Mouse (Mus musculus) CH12.LX (cell line): ENCODE data around the gene Elane. TPM values are rescaled to one million over a fixed set of nuclear protein-coding genes. Genes with fewer than 3 reads are reported as not detected.
A peak's percentile ranks its signal among the peaks of the same experiment; 100 is the strongest.

ENCODE experiments used
- DNase-seq: peaks from one replicate; pipeline ENCODE4 v3.0.0-alpha.2; 2013; ENCODE audit errors: extremely low read depth
- H3K27ac ChIP-seq: 2 replicates; pipeline ENCODE4 v1.5.1; 2012; ENCODE audit warnings: low read depth, mild to moderate bottlenecking, control low read depth, moderate library complexity; ENCODE audit not compliant: insufficient read depth
- H3K27me3 ChIP-seq: replicated peaks from 2 replicates; pipeline ENCODE3; 2012; ENCODE audit warnings: inconsistent platforms
- H3K36me3 ChIP-seq, 2 experiments: replicated peaks in 1 of 2; 2 replicates each; pipeline versions ENCODE3 to v1.6.1; 2012; ENCODE audit warnings: inconsistent platforms in 1 of 2, low read length in 1 of 2, mild to moderate bottlenecking in 1 of 2, mixed read lengths in 1 of 2, moderate library complexity in 1 of 2; ENCODE audit not compliant: control insufficient read depth in 1 of 2, insufficient read depth in 1 of 2
- H3K4me1 ChIP-seq, 2 experiments: 2 replicates each; pipeline ENCODE4 v1.6.1; 2012; ENCODE audit warnings: inconsistent platforms in 1 of 2, moderate library complexity in 1 of 2; ENCODE audit not compliant: insufficient read depth in 2 of 2, control insufficient read depth in 1 of 2
- H3K4me2 ChIP-seq: 2 replicates; pipeline ENCODE4 v1.6.1; 2012; ENCODE audit warnings: low read depth, mild to moderate bottlenecking, control low read depth; ENCODE audit not compliant: poor library complexity, insufficient read depth, severe bottlenecking
- H3K4me3 ChIP-seq, 3 experiments: fragments of 150-350 bp in 1 of 3; sonication (generic) in 1 of 3; replicated peaks in 1 of 3; 2 replicates each; pipeline versions ENCODE3 to v1.5.1; 2011 to 2012; ENCODE audit warnings: low read depth in 2 of 3, low read length in 2 of 3, mild to moderate bottlenecking in 2 of 3, moderate library complexity in 2 of 3, control low read depth in 1 of 3, improper control_type of control experiment in 1 of 3, inconsistent platforms in 1 of 3, mixed read lengths in 1 of 3; ENCODE audit not compliant: poor library complexity in 1 of 3
- H3K79me2 ChIP-seq: replicated peaks from 2 replicates; pipeline ENCODE4 v1.6.1; 2012; ENCODE audit warnings: mild to moderate bottlenecking, moderate library complexity; ENCODE audit not compliant: control insufficient read depth, poor library complexity, insufficient read depth, severe bottlenecking; ENCODE audit errors: extremely low read depth
- H3K9ac ChIP-seq: 2 replicates; pipeline ENCODE4 v1.6.1; 2012; ENCODE audit warnings: low read depth, mild to moderate bottlenecking, control low read depth, moderate library complexity; ENCODE audit not compliant: insufficient read depth
- H3K9me3 ChIP-seq: replicated peaks from 2 replicates; pipeline ENCODE3; 2012; ENCODE audit warnings: low read length, inconsistent platforms, mixed read lengths
- BHLHE40 ChIP-seq: IDR thresholded peaks from 2 replicates; pipeline ENCODE4 v1.6.1; 2011; ENCODE audit warnings: mild to moderate bottlenecking, low read depth, low read length, improper control_type of control experiment
- CHD1 ChIP-seq: IDR thresholded peaks from 2 replicates; pipeline ENCODE4 v1.6.1; 2012; ENCODE audit warnings: low read depth, low read length, improper control_type of control experiment, inconsistent platforms
- CHD2 ChIP-seq: IDR thresholded peaks from 2 replicates; pipeline ENCODE4 v1.6.1; 2011; ENCODE audit warnings: low read length, improper control_type of control experiment
- CTCF ChIP-seq, 2 experiments: IDR thresholded peaks in 1 of 2; conservative IDR thresholded peaks in 1 of 2; 2 replicates each; pipeline ENCODE4 v1.5.1; 2011 to 2012; ENCODE audit warnings: low read depth in 2 of 2, low read length in 2 of 2, improper control_type of control experiment in 1 of 2, inconsistent platforms in 1 of 2, mild to moderate bottlenecking in 1 of 2, moderate library complexity in 1 of 2
- E2F4 ChIP-seq: IDR thresholded peaks from 2 replicates; pipeline ENCODE4 v1.6.1; 2011; ENCODE audit warnings: low read depth, low read length, improper control_type of control experiment; ENCODE audit not compliant: insufficient replicate concordance
- ELF1 ChIP-seq: IDR thresholded peaks from 2 replicates; pipeline ENCODE4 v1.6.1; 2014; ENCODE audit warnings: low read depth, mild to moderate bottlenecking, inconsistent platforms, low read length, improper control_type of control experiment
- EP300 ChIP-seq: IDR thresholded peaks from 2 replicates; pipeline ENCODE4 v1.6.1; 2011; ENCODE audit warnings: low read length, improper control_type of control experiment
- ETS1 ChIP-seq: conservative IDR thresholded peaks from 2 replicates; pipeline ENCODE4 v1.6.1; 2012; ENCODE audit warnings: low read depth, mild to moderate bottlenecking, inconsistent platforms, low read length, improper control_type of control experiment, moderate library complexity
- HCFC1 ChIP-seq: IDR thresholded peaks from 2 replicates; pipeline ENCODE4 v1.6.1; 2012; ENCODE audit warnings: low read depth, mild to moderate bottlenecking, inconsistent platforms, low read length, improper control_type of control experiment
- IRF4 ChIP-seq: IDR thresholded peaks from 2 replicates; pipeline ENCODE4 v1.6.1; 2014; ENCODE audit warnings: low read depth, mild to moderate bottlenecking, inconsistent platforms, low read length, improper control_type of control experiment
- MAFK ChIP-seq: IDR thresholded peaks from 2 replicates; pipeline ENCODE4 v1.6.1; 2011; ENCODE audit warnings: low read length, improper control_type of control experiment; ENCODE audit not compliant: insufficient replicate concordance
- MAX ChIP-seq: IDR thresholded peaks from 2 replicates; pipeline ENCODE4 v1.6.1; 2011; ENCODE audit warnings: low read length, improper control_type of control experiment
- MEF2A ChIP-seq: IDR thresholded peaks from 2 replicates; pipeline ENCODE4 v1.6.1; 2014; ENCODE audit warnings: low read depth, mild to moderate bottlenecking, inconsistent platforms, low read length, improper control_type of control experiment, borderline replicate concordance
- MXI1 ChIP-seq: IDR thresholded peaks from 2 replicates; pipeline ENCODE4 v1.6.1; 2011; ENCODE audit warnings: mild to moderate bottlenecking, low read depth, low read length, improper control_type of control experiment
- MYC ChIP-seq: IDR thresholded peaks from 2 replicates; pipeline ENCODE4 v1.6.1; 2011; ENCODE audit warnings: low read depth, mild to moderate bottlenecking, improper control_type of control experiment, low read length
- NELFE ChIP-seq: IDR thresholded peaks from 2 replicates; pipeline ENCODE4 v1.6.1; 2011; ENCODE audit warnings: low read depth, low read length, improper control_type of control experiment
- NRF1 ChIP-seq: IDR thresholded peaks from 2 replicates; pipeline ENCODE4 v1.6.1; 2014; ENCODE audit warnings: low read depth, mild to moderate bottlenecking, inconsistent platforms, low read length, improper control_type of control experiment, moderate library complexity
- PAX5 ChIP-seq: IDR thresholded peaks from 2 replicates; pipeline ENCODE4 v1.6.1; 2012; ENCODE audit warnings: low read length, inconsistent platforms, mixed read lengths
- POLR2A ChIP-seq: IDR thresholded peaks from 2 replicates; pipeline ENCODE4 v1.6.1; 2011; ENCODE audit warnings: low read depth, mild to moderate bottlenecking, improper control_type of control experiment, low read length
- POLR2AphosphoS2 ChIP-seq: IDR thresholded peaks from 2 replicates; pipeline ENCODE4 v1.6.1; 2011; ENCODE audit warnings: low read depth, low read length, improper control_type of control experiment
- RAD21 ChIP-seq: IDR thresholded peaks from 2 replicates; pipeline ENCODE4 v1.6.1; 2011; ENCODE audit warnings: low read depth, mild to moderate bottlenecking, low read length, improper control_type of control experiment, moderate library complexity
- RCOR1 ChIP-seq: conservative IDR thresholded peaks from 2 replicates; pipeline ENCODE4 v1.6.1; 2012; ENCODE audit warnings: low read depth, mild to moderate bottlenecking, inconsistent platforms, low read length, improper control_type of control experiment
- SIN3A ChIP-seq: IDR thresholded peaks from 2 replicates; pipeline ENCODE4 v1.6.1; 2012; ENCODE audit warnings: low read length, improper control_type of control experiment, inconsistent platforms
- SMC3 ChIP-seq: IDR thresholded peaks from 2 replicates; pipeline ENCODE4 v1.6.1; 2011; ENCODE audit warnings: low read depth, low read length, improper control_type of control experiment
- TBP ChIP-seq: conservative IDR thresholded peaks from 2 replicates; pipeline ENCODE4 v1.6.1; 2011; ENCODE audit warnings: low read depth, low read length, improper control_type of control experiment
- TCF12 ChIP-seq: IDR thresholded peaks from 2 replicates; pipeline ENCODE4 v1.6.1; 2014; ENCODE audit warnings: low read depth, mild to moderate bottlenecking, inconsistent platforms, low read length, improper control_type of control experiment
- UBTF ChIP-seq: IDR thresholded peaks from 2 replicates; pipeline ENCODE4 v1.6.1; 2012; ENCODE audit warnings: low read depth, mild to moderate bottlenecking, inconsistent platforms, low read length, improper control_type of control experiment, moderate library complexity
- USF1 ChIP-seq: IDR thresholded peaks from 2 replicates; pipeline ENCODE4 v1.6.1; 2014; ENCODE audit warnings: low read depth, mild to moderate bottlenecking, inconsistent platforms, low read length, improper control_type of control experiment
- ZC3H11A ChIP-seq: IDR thresholded peaks from 2 replicates; pipeline ENCODE4 v1.6.1; 2012; ENCODE audit warnings: low read depth, mild to moderate bottlenecking, inconsistent platforms, low read length, improper control_type of control experiment
- ZKSCAN1 ChIP-seq: IDR thresholded peaks from 2 replicates; pipeline ENCODE4 v1.6.1; 2012; ENCODE audit warnings: low read depth, inconsistent platforms, low read length, improper control_type of control experiment, borderline replicate concordance
- ZMIZ1 ChIP-seq: IDR thresholded peaks from 2 replicates; pipeline ENCODE4 v1.6.1; 2012; ENCODE audit warnings: low read depth, mild to moderate bottlenecking, inconsistent platforms, low read length, improper control_type of control experiment
- dilution Hi-C: fragments of 300-500 bp; cut with MboI; formaldehyde crosslinking; loops from 2 replicates; pipeline ENCODE4 v1.14.3; 2020; ENCODE audit warnings: low sequenced_read_pairs; ENCODE audit not compliant: extremely low pct_unique_long_range_greater_than_20kb, extremely low pct_ligation_motif_present
- in situ Hi-C: fragments of 300-500 bp; cut with MboI; formaldehyde crosslinking; loops from 3 replicates; pipeline ENCODE4 v1.14.3; 2019; ENCODE audit warnings: low sequenced_read_pairs, low pct_ligation_motif_present, low pct_unique_long_range_greater_than_20kb, mixed read lengths
- polyA plus RNA-seq: library from polyadenylated mRNA; unstranded; fragments of >175 nt; gene quantifications from 2 replicates; pipeline ENCODE4 v1.2.1, GENCODE M21; 2012; ENCODE audit warnings: low read depth; ENCODE audit not compliant: insufficient read length
- total RNA-seq, 2 experiments: library from RNA; depleted of rRNA; stranded (reverse); fragments of 300-350 nt in 1 of 2; fragments of >200 nt in 1 of 2; gene quantifications; 2 replicates each; pipeline ENCODE4 v1.2.3; 2012 to 2014

Gene Elane
- total and polyA plus RNA-seq, 3 experiments: not detected

- Histone ChIP-seq H3K4me1 (peaks cover 17 to 55% of the 10 kb centered on the region in 2 experiments), H3K4me3 (peak overlapping the region; percentile 90 to 100 (median 100)), H3K9ac (peak overlapping the region; percentile 99), H3K4me2 (peak overlapping the region; percentile 53), H3K9me3 (no peaks in the 10 kb centered on the region), H3K27me3 (no peaks in the 10 kb centered on the region), H3K27ac (peak overlapping the region; percentile 98), H3K36me3 (peaks cover 37 to 44% of the 10 kb centered on the region in 2 experiments), H3K79me2 (peaks cover 54% of the 10 kb centered on the region)
- DNase-seq: peak; percentile 52
- TF ChIP-seq TCF12 (no peak; the same call in 1 of the 2 replicates), BHLHE40 (peak; percentile 38), SIN3A (peak; percentile 74), POLR2AphosphoS2 (no peak), ZMIZ1 (peak; percentile 7; the same call in 1 of the 2 replicates), RAD21 (no peak), EP300 (no peak), CHD2 (no peak), POLR2A (no peak), MAX (no peak), RCOR1 (0 out of 2 replicates have a peak, but pooled peaks have one; percentile 14), ZC3H11A (no peak), ETS1 (no peak), HCFC1 (no peak), CHD1 (no peak; the same call in 1 of the 2 replicates), ELF1 (peak; percentile 14; the same call in 1 of the 2 replicates), NELFE (no peak), MYC (peak; percentile 19; the same call in 1 of the 2 replicates), UBTF (peak; percentile 64; the same call in 1 of the 2 replicates), MXI1 (peak; percentile 18), MEF2A (no peak; the same call in 1 of the 2 replicates), CTCF (conservative IDR thresholded peaks at IDR 0.05 in 1 of 2, IDR thresholded peaks at IDR 0.05 in 1 of 2; ENCODE audit: low read depth in 2 of 2, low read length in 2 of 2) (no peak), TBP (no peak), ZKSCAN1 (no peak), IRF4 (no peak), SMC3 (no peak), NRF1 (no peak), PAX5 (no peak), MAFK (no peak), USF1 (no peak), E2F4 (no peak)
- dilution Hi-C loops (no loop called here), in situ Hi-C loops (no loop called here)
Observed at GRCm38 (mm10) chr10:79854801-79855541, 31.1 kb upstream of the Elane start.
